In genomic region chr2:129078313-129078712, GRCm38 (mm10) we compare ENCODE assay signal across 10 mouse cellular contexts. TPM values are rescaled to one million over a fixed set of nuclear protein-coding genes. Genes with fewer than 3 reads are reported as not detected.
DNase-seq lines count a peak whose midpoint lies in the region; TF ChIP-seq lines count a peak whose summit lies in the region.
"Had no signal": no experiment of that assay in that cellular context is flagged by ENCODE, and none has a peak within 500 bp of the region (broad histone marks: within the 10 kb centered on the region; RNA-seq: fewer than 3 reads in every experiment).

No protein-coding gene starts in this region.

- H3K27ac ChIP-seq in left cerebral cortex, adult 2 months: no peak overlapping the region
- H3K27ac ChIP-seq: macrophage had no signal

- peak; percentile 48 for TF ChIP-seq CTCF in left cerebral cortex, adult 2 months (IDR thresholded peaks at IDR 0.05)

- no peak overlapping the region for H3K4me3 ChIP-seq in left cerebral cortex, adult 2 months

- no peak for DNase-seq in left cerebral cortex, adult 2 months (ENCODE audit: extremely low spot score in 1 of 2, low spot score in 2 of 2)
- no peak for DNase-seq in left cerebral cortex, postnatal 36 days (ENCODE audit: low spot score in 2 of 2)
- peak; percentile 23 to 41 for DNase-seq in CD8-positive naive resting alpha-beta T cell, adult 2 months (ENCODE audit: low read depth in 2 of 2, low spot score in 2 of 2)
- DNase-seq in T-cell, adult 2 months (ENCODE audit: low spot score): peak; percentile 27
- DNase-seq in lung, postnatal 36 days: peak; percentile 61
- no peak for DNase-seq in adrenal gland, postnatal 14 days
- no peak for DNase-seq in left cerebral cortex, adult 8-10 months (ENCODE audit: low spot score in 2 of 2)
- DNase-seq: cerebellum, postnatal 36 days had no signal

- intact Hi-C loops in left cerebral cortex, adult 2 months (cut with DNase I): no loop called here
- intact Hi-C loops in left cerebral cortex, postnatal 36 days (cut with DNase I): no loop called here

RNA-seq across cellular contexts. Expression of gene Ttl, which starts 12.6 kb away (rescaled TPM):
- 10 to 100 TPM; 64.0 to 70.2 TPM for total RNA-seq in left cerebral cortex, adult 2 months (2021)
- 10 to 100 TPM; 65.0 to 73.7 TPM for total RNA-seq in left cerebral cortex, postnatal 36 days (2021)
- 11.0 and 11.2 TPM in 2 replicates for total RNA-seq in adrenal gland, postnatal 14 days (2021)
- 10 to 100 TPM; 61.6 to 69.8 (median 63.3) TPM for total RNA-seq in left cerebral cortex, adult 8-10 months (2022)

RNA-seq across cellular contexts. Expression of gene Polr1b, which starts 22.5 kb away (rescaled TPM):
- total RNA-seq in left cerebral cortex, adult 2 months (2021): 10 to 100 TPM; 23.5 to 27.7 TPM
- 10 to 100 TPM; 19.8 to 25.9 TPM for total RNA-seq in left cerebral cortex, postnatal 36 days (2021)
- total RNA-seq in adrenal gland, postnatal 14 days (2021): 15.6 and 19.5 TPM in 2 replicates
- total RNA-seq in left cerebral cortex, adult 8-10 months (2022): 10 to 100 TPM; 19.8 to 25.0 (median 21.5) TPM

RNA-seq across cellular contexts. Expression of gene Vinac1, which starts 30.3 kb away (rescaled TPM):
- total RNA-seq in left cerebral cortex, adult 2 months (2021): under 1 TPM in 1 of 2 experiments, not detected in 1; 0.25 TPM
- under 1 TPM; 0.11 to 0.39 TPM for total RNA-seq in left cerebral cortex, postnatal 36 days (2021)
- total RNA-seq in adrenal gland, postnatal 14 days (2021): 0.11 TPM in 2 replicates
- total RNA-seq in left cerebral cortex, adult 8-10 months (2022): under 1 TPM; 0.21 to 0.36 (median 0.22) TPM
- total RNA-seq: hematopoietic stem cell, adult 5-6 weeks had no signal

RNA-seq across cellular contexts. Expression of gene Chchd5, which starts 51.2 kb away (rescaled TPM):
- total RNA-seq in left cerebral cortex, adult 2 months (2021): 10 to 100 TPM; 10.2 to 12.2 TPM
- total RNA-seq in left cerebral cortex, postnatal 36 days (2021): 10 to 100 TPM in 1 of 2 experiments, 1 to 10 TPM in 1; 9.6 to 10.9 TPM
- total RNA-seq in adrenal gland, postnatal 14 days (2021): 19.7 and 20.3 TPM in 2 replicates
- total RNA-seq in left cerebral cortex, adult 8-10 months (2022): 10 to 100 TPM; 11.2 to 13.0 (median 12.0) TPM

Comparison
In these comparisons a context has a peak if more than half of its experiments do, and no peak if none do; other contexts are left out.
1. DNase-seq: peak in CD8-positive naive resting alpha-beta T cell, adult 2 months (2 of 2), T-cell, adult 2 months (single experiment) and lung, postnatal 36 days (single experiment); none in left cerebral cortex, adult 2 months (0 of 2), left cerebral cortex, postnatal 36 days (0 of 2), adrenal gland, postnatal 14 days (single experiment) and left cerebral cortex, adult 8-10 months (0 of 2).